Mouse (Mus musculus) testis, adult 2 months (tissue): ENCODE measurements at regions not wholly inside any gene's neighbourhood (a gene's known extent, or its start where the extent isn't known, plus 50 kb on each side); places are given as distances from the start of the nearest gene placed in this dataset.

Experiments
- CTCF ChIP-seq: fragments of 200-500 bp; IDR thresholded peaks from 2 replicates; pipeline ENCODE4 v1.5.1; 2012; ENCODE audit warnings: low read depth, mild to moderate bottlenecking, inconsistent platforms, low read length, moderate library complexity; ENCODE audit not compliant: control insufficient read depth, insufficient read depth, insufficient replicate concordance
- POLR2A ChIP-seq: fragments of 200-500 bp; IDR thresholded peaks from 2 replicates; pipeline ENCODE4 v1.6.1; 2012; ENCODE audit warnings: low read depth, mild to moderate bottlenecking, inconsistent platforms, low read length, moderate library complexity; ENCODE audit not compliant: control insufficient read depth

DNA sequence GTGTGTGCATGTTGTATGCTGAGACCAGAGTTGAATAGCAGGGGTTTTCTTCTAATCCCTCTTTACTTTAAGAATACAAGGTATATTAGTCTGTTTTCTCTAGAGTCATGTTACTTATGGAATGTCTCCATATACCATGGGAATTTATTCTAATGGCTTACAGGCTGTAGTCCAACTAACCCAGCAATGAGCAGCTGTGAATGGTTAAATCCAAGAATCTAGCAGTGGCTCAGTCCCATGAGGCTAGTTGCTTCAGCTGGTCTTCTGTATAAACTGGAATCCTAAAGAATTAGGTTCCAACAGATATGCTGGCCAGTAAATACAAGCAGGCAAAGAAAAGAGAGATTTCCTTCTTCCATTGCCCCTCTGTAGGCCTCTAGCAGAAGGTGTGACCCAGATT lies 99.7 kb upstream of the Hs6st1 start:
- TF ChIP-seq POLR2A (no peak), CTCF (no peak)
